Mouse (Mus musculus) spleen, postnatal 10 days (tissue): ENCODE results near the gene Gm10837.
"Not testable (repeated sequence)": the region's sequence is repeated elsewhere in the genome, so short reads cannot be mapped to it uniquely, and the experiment has no call there.

Experiments used
- DNase-seq, 2 experiments: peaks; one replicate each; pipeline ENCODE4 v3.0.0; 2021 to 2022; ENCODE audit warnings: low spot score in 2 of 2

Gene Gm10837

DNA sequence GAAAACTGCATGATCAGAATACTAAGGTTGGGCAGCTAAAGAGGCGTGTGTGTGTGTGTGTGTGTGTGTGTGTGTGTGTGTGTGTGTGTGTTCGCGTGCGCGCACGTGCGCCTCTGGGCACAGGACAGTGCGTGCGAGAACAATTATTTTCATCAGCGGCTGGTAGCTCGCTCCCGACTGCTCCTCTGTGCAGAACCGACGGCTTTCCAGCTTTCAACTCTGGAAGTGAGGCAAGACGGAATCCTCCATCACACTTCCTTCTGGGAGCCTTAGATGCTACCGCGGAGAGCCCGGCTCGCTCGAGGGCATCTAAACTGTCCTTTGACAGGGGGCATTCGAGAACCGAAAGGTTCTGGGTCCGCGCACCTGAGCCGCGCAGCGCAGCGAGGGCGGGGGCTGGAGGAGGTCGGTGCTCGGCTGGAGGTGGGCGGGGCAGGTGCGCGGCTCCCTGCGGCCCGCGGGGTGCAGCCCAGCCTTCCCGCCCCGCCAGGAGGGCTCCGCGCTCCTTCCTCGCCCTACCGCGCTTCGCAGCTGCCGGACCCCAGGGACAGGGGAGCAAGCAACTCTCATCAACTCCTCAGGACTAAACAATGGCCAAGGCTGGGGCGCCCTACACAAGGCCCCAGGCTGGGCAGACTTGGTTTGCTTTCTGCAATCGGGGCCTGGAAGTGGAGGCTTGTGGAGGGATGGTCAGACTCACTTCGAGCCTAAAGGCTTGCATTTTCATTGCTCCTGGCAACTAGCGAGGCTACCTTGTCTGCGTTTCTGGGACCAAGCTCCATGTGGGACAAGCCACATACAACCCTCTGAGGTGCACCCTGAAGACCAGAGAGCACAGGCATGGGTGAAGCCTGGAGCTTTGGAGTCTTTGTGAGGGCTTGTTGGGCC lies at the start of gene Gm10837:
Gene Gm10837, plus strand, starts transcription at position 146 of the 888 bp plus-strand sequence.
- DNase-seq = no peak

DNA sequence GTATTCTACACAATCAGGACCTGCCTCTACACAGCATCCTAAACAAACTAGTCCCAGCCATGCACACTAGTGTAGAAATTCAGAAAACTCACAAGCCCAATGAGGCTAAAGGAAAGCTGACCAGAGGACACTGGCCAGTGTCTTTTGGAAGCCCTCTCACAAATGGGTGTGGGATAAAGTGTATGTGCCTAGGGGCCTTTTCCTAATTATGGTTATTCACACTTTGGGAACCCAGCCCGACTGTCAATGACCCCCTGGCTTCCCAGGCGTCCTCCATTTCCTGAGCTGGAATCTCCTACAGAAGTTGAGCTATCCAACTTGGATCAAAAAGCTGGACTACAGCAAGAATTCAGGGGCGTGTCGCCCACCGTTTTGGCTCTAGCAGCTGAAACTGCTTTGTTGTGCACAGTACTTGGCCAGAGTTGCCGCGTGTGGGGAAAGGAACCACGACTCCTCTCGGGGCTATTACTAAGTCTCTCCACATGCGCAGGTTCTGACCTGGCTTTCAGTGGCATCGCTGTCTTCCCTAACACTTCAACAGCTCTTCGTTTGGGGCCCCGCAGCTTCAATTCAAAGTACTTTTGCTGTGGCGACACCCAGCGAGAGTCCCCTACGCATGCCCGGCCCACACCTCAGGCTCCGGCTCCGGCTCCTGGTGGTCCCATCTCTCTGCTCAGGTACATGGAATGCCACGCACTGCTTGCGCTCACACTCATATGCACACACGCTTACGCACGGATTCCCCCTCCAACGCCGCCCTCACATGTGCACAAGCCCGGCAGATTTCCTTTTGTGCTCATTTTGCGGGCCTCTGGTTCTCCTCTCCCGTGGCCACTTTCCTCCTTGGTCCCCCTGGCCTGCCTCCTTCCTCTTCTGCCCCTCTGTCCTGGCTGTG lies 40.5 kb upstream of the Gm10837 start:
- no peak for DNase-seq

DNA sequence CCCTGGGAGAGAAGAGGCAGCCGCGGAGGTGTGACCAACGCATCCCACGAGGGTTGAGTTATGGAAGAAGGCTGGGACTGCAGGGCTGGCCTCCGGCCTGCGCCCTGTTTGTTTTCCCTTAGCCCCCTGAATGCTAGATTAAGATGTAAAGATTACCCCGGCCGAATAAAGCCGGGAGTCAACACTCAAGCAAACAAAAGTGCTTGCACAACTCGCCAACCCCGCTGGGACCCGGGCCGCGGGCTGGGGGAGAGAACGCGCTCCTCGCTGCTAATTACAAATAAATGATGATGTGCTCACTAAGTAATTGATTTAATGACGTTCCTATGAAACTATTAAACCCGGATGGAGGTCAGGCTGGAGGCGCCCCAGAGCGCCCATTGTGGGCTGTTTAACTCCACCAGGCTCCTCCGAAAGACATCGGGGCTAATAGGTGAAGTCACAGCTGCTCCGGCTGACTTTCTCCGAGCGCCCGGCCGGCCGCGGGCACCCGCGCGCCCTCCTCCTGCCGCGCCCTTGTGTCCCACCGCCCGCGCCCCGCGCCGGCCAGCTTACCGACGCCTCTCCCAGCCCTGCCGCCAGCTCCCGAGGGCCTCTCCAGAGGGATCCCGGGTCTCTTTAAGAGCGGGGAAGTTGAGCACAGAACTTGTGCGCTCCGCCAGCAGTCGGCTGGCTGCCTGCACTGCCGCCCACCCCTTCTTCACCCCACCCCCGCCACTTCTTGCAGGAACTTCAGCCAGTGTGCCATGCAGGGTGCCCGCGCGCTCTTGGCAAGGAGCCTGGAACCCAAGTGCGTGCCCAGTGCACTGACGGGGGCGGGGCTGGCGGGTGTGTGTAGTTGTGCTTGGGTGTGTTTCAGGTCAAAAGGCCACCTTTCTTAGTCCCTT lies 39.6 kb upstream of the Gm10837 start, which contains the start of gene Gm5089:
Gene Gm5089, minus strand, starts transcription at position 620 of the 887 bp plus-strand sequence.
- DNase-seq = no peak

- no peak for DNase-seq
Observed at GRCm38 (mm10) chr14:122451551-122452145, 38.7 kb upstream of the Gm10837 start.

DNA sequence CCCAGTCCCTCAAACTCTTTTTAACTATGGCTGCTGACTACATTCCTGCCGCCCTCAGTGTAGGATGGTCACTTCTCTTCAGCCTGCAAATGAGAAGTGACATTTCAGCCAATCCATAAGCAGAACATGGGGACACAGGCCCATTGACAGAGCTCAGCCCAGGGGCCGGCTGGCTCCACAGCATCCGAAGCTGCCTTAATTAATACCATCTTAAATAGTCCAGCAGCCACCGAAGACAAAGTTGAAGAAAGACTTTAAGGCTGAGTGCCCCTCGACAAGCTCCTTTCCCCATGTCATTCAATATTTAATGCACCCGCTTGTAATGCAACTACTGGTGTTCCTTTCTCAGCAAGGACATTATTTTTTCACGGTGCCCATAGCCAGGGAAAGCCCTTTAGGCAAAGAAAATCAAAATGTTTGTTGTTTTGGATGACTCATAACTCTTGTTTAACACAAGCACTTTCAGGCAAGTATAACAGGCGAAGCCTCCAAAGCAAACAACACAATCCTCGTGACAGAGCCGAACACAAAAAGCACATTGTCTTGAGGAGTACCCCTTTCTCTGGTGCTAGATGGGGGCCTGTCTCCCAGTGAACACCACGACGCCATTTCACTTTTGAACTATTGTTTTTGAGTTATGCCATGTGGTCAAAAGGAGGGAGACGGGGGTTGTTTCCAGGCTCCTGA lies 37.5 kb upstream of the Gm10837 start:
- no peak for DNase-seq

DNA sequence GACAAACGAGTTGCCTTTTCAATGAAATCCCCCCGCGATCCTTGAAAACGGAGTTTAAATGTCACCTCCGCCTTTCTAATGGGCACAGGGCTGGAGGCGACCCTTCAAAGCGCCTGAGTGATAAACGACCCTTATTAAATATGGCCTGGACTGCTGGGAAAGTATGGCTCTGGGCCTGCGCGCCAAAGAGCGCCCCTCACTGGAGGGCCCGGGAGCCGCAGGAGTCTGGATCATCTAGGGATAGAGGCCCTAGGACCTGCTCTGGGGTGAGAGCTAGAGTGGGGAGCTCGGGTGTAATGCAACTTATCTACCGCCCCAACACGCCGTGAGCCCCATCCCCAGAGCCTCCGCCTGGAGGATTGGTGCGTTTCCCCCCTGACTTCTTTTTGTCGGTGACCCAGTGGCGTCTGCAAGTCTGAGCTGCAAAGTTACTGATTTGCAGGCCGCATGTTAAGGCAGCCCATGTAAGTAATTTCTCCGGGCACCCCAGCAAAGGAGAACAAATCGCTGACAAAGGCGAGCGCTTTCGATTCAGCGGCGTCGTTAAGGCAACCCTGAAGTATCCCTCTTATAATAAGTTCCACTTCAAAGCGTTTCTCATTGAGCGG lies 36.9 kb upstream of the Gm10837 start:
- DNase-seq = no peak

DNA sequence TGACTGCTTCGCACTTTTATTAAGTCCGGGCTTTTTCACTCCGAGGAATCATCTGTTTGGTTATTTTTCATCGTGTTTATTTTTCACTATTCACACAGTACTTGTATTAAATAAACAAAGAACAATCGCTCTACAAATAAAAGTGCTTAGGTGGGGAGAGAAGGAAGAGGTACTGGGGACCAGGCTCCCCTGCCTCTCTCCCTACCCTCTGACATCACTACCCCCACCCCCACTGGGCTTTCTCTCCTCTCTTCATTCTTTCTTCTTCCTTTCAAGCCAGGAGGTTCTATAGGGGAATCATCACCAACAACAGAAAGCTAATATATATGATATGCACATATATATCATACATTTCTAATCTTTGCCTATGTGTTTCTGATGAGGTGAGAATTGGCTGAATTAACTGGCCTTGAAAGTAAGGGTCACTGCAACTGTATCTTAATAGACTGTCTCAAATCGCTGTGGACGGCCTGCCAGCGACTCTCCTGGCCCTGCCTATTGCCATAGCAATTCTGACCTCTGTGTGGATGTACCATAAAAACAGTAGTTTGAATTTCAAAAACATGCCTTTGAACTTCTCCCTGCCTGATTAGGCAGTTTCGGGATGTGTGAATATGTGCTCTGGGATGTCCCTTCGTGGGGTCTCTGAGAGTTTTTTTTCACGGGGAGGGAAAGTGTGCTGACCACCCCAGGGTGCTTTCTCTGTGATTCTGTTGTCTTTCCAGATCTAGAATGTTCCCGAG lies 36.2 kb upstream of the Gm10837 start:
- no peak for DNase-seq

- no peak for DNase-seq
Observed at GRCm38 (mm10) chr14:122454901-122455561, 35.4 kb upstream of the Gm10837 start.

GRCm38 (mm10) chr14:122455562-122455958 lies 34.8 kb upstream of the Gm10837 start:
- DNase-seq = no peak

- not testable (repeated sequence) for DNase-seq
Observed at GRCm38 (mm10) chr14:122459332-122459731, 31.1 kb upstream of the Gm10837 start.

GRCm38 (mm10) chr14:122459776-122460175 lies 30.6 kb upstream of the Gm10837 start:
- DNase-seq = no peak

- no peak for DNase-seq
Observed at GRCm38 (mm10) chr14:122460226-122460625, 30.2 kb upstream of the Gm10837 start.

GRCm38 (mm10) chr14:122461500-122461899 lies 28.9 kb upstream of the Gm10837 start:
- no peak for DNase-seq

- no peak for DNase-seq
Observed at GRCm38 (mm10) chr14:122461966-122462365, 28.4 kb upstream of the Gm10837 start.

- DNase-seq = no peak
Observed at GRCm38 (mm10) chr14:122462689-122463079, 27.7 kb upstream of the Gm10837 start.

DNA sequence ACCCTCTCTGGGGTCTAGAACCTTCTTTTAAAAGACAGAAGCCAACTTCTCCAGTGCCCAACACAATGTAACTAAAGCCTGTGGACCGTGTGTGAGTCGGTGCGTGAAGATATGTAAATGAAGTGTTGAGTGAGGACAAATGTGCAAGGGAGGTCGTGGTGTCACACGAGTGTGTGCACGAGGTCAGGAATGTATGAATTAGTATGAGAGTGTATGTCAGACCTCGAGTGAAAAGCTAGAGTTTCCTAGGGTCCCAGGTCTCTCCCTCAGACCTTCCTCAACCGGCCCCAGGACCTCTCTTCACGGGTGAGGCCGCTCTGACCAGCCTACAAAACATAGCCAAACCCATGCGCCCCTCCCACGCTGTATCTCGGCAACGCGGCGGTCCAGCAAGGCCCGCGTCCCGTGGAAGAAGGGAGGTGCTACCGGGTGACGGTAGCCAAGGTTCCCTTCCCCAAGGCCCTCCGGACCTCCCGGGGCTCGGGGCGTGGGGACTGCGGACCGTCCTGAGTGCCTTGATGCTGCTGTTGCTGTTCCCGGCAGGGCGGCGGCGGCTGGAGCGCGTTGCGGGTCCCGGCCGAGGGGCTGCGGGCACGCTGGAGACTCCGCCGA lies 27.2 kb upstream of the Gm10837 start:
- no peak for DNase-seq

DNA sequence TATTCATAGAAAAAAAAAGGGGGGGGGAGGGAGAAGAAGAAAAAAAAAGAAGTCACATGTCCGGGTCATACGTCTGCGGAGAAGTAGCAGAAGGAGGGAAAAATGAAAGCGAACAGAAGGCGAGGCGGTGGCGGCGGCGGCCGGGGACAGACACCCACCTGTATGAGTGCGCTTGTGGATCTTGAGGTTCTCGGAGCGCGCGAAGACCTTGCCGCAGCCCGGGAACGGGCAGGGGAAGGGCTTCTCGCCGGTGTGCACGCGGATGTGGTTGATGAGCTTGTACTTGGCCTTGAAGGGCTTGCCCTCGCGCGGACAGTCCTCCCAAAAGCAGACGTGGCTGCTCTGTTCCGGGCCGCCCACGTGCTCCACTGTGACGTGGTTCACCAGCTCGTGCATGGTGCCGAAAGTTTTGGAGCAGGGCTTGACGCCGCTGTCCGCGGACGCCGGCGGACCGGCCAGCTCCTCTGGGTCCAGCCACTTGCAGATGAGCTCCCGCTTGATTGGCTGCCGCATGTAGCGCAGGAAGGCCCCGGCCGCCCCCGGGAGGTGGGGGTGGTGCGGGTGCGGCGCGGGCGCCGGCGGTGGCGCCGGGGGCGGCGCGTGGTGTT lies 26.5 kb upstream of the Gm10837 start:
- DNase-seq = not testable (repeated sequence)

DNA sequence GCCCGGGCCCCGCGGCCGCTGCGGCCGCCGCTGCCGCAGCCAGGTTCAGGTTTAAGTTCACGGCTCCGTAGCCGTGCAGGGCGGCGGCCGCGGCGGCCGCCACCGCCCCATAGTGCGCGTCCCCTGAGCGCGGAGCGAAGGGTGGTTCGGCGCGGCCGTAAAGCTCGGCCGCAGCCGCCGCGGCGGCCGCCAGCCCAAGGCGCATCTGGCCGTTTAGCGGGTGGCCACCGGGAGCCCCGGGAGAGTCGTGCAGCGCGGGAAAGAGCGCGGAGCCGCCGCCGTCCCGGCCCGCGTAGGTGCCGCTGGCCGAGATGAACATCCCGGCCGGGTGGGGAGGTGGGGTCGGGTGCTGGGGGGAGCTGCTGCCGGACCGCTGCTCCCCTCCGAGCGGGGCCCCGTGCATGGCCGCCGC lies 26.0 kb upstream of the Gm10837 start:
- DNase-seq = no peak
